Mouse (Mus musculus) embryo, embryonic 9.5 days (tissue): ENCODE measurements around the gene Utrn.

Source experiments
- DNase-seq: peaks from one replicate; pipeline ENCODE4 v3.0.0-alpha.2; 2017; ENCODE audit errors: extremely low spot score

Utrn gene

DNA sequence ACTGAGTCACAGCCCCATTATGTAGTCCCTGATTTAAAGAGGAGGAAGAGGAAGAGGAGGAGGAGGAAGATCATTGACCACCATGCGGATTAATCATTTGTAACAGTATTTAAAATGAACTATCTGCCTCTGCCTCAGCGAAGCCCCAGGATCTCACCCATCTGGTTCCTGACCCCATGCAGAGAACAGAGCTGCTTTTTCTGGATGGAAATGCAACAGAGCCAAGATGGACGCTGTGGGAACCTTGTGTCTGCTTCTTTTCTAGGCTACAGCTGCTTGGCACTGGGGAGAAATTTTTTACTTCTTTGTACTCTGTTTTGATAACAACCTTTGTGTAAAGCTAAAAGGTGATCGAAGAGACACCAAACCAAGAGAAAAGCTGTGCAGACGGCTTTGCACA is 137.7 kb downstream of the Utrn start:
- no peak for DNase-seq

GRCm38 (mm10) chr10:12729635-12730034 is 139.5 kb downstream of the Utrn start:
- DNase-seq, result no peak

- DNase-seq, result no peak
Measured at GRCm38 (mm10) chr10:12729033-12729432, 140.1 kb downstream of the Utrn start.

DNA sequence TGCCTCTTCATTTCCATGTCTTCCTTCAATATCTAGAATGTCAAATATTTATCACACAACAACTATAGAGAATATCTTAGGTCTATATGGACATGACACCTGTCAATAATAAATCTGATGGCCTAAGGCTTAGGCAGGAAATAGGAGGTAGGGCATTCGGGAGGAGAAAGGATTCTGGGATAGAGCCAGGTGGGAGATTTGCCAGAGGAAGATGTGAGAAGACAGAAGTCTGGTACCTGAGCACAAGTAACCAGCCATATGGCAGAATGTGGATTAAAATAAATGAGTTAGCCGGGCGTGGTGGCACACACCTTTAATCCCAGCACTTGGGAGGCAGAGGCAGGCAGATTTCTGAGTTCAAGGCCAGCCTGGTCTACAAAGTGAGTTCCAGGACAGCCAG is 141.3 kb downstream of the Utrn start:
- no peak for DNase-seq

DNA sequence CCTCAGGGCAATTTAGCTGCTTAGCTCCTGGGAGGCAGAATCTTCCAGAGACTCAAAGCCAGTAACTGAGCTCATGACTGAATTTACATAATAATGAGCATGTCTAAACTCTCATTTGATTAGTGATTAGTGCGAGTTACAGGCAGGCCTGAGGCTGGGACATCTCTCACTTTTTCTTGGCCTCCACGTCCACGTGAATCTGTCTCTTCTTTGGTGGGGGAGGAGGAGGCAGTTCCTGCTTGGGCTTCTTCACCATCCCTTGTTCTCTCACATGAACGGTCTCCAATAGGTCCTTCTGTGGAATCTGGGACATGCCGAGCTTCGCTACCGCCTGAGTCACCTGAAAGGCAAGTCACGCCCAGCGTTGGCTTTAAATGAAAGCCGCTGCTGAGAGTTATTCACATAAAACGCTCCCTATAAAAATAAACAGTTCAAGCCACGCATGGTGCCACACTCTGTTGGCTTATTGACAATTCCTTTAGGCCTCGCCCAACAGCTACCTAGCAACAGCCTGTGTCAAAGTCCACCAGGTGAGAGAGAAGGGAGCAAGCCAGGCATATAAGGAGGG is 143.0 kb downstream of the Utrn start:
- no peak for DNase-seq

GRCm38 (mm10) chr10:12724247-12725001 is 144.7 kb downstream of the Utrn start:
- no peak for DNase-seq

DNA sequence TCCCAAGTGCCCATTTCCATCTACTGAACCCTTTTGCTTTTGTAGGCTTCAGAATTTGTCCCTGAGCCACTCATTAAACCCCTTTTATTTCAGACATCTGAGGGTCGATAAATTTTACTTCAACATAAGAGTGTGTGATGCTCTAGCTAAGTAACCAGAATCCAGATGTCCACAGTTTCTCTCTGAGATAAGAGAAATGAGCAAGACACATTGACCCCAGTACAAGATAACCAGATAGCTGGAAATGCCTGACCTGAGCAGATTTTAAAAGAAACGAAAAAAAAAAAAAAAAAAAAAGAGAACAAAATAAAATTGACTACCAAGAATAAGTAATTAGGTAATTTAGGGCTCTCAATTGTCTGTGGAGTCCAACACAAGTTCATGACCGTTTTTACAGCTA is 145.9 kb downstream of the Utrn start:
- no peak for DNase-seq

DNA sequence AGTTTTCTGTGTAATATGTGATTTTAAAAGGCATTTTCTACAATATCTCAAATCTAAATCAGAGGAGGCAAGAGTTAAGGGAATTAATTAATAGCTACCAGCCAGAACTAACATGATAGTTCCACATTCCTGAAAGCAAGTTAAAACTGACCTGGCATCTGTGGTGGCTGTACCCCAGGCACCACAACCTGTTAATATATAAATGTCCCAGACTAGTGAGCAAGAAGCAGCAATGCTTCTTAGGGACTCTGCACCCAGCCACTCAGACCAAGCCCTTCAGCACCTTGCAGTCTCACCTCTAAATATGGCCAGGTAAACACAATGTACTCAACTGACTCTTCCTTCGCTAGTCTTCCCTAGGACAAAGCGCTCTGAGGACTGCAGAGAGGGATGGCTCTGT is 147.1 kb downstream of the Utrn start:
- DNase-seq, result no peak

- DNase-seq, result no peak
Measured at GRCm38 (mm10) chr10:12718386-12718785, 150.8 kb downstream of the Utrn start.

GRCm38 (mm10) chr10:12717381-12717780 is 151.8 kb downstream of the Utrn start:
- no peak for DNase-seq

- DNase-seq, result no peak
Measured at GRCm38 (mm10) chr10:12716657-12717327, 152.4 kb downstream of the Utrn start.

DNA sequence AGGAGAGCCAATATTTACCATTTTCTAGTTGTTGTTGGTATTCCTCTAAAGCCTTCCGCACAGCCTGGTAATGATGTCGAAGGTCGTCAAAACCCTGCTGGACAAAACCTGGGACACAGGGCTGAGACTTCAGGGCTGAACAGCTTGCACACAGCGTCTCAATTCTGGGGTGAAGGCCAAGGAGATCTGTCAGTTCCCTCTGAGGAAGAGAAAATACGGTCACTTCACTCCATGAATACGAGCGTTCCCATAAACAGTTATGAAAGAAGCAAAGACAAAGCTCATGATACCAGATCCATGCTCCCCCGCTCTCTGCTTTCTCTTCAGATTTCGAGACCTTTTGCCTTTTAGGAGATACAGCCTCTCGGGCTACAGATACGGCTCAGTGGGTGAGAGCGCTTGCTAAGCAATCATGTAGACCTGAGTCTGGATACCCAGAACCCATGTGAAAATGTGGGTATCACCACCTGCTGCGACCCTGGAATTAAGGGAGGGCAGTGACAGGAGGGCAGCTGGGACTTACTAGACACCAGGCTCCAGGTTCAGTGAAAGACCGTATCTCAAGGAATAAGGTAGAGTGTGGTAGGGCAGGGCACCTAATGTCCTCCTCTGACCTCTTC is 155.8 kb downstream of the Utrn start:
- no peak for DNase-seq

DNA sequence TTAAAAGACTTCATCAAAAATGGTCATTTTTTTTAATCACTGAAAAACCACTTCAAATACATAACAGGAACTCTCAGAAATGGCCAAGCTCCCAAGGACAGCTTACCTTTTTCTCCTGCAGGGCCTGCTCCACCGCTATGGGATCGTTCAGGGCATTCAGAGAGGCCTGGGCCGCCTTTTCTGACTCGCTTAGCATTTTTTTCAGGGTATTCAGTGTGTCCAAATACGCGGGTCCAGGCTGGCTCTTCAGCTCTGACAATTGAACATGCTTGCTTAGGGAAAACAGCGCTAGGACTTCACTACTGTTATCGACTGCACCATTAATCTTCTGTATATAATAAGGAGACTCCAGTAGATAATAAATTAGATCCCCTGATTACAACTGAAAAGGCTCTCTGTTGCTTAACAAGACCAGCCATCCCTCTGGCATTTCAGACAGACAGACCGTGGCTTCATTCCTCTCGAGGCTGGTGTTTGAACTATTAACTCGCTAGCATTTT is 157.8 kb downstream of the Utrn start:
- DNase-seq, result no peak

GRCm38 (mm10) chr10:12706516-12706915 is 162.6 kb downstream of the Utrn start:
- no peak for DNase-seq

- DNase-seq, result no peak
Measured at GRCm38 (mm10) chr10:12705990-12706389, 163.2 kb downstream of the Utrn start.

GRCm38 (mm10) chr10:12704290-12704689 is 164.9 kb downstream of the Utrn start:
- no peak for DNase-seq

- no peak for DNase-seq
Measured at GRCm38 (mm10) chr10:12703526-12703925, 165.6 kb downstream of the Utrn start.

DNA sequence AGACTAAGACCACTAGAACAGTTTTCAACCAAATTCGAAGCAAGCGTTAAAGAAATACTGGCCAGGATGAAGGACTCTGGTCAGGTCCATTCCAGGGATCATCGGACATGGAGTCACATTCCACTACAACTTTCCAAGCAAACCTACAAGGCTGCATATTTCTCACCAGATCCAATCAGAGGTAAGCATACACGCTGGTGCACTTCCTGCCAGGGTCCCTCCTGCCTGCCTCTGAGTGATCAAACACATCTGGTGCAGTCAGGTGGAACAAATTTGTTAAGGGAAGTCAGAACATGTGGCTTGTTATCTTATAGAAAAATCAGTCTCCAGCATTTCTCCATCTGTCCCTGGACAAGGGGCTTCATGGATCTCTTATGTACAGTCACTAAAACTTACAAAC is 167.0 kb downstream of the Utrn start:
- no peak for DNase-seq

GRCm38 (mm10) chr10:12701694-12702093 is 167.5 kb downstream of the Utrn start:
- no peak for DNase-seq

DNA sequence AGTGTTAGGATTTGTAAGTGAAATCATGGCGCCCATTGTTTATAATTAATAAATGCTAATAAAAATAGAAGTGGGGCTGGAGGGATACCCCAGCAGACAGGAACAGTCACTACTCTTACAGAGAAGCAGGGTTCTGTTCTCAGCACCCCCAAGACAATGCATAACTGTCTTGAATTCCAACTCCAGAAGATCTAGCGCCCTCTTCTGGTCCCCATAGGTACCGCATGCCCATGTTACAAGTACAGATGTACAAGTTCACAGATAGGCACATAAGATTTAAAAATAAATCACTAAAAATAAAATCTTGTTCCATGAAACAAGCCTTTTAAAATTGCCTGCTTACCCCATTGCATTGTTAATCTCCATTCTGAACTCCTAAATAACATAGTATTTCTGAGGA is 168.6 kb downstream of the Utrn start:
- DNase-seq, result no peak

- no peak for DNase-seq
Measured at GRCm38 (mm10) chr10:12697902-12698301, 171.3 kb downstream of the Utrn start.

GRCm38 (mm10) chr10:12696704-12697103 is 172.5 kb downstream of the Utrn start:
- DNase-seq, result no peak

DNA sequence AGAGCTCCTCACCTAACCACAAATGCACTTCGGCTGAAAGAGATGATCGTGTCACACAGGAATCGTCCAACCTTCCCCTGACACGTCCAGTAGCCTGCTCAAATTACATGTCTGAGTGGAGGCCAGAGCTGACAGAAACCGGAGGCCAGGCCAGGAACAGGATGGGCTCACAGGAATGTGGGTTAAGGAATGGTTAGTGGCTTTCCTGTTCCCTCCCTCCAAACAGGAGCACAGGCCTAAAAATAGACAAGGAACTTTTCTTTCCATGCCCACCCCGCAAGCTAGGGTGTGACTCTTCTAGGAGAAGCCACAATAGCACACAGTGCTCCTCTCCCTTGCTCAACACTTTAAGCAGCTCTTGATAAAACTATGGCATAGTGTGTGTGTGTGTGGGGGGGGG is 174.4 kb downstream of the Utrn start:
- DNase-seq, result peak; percentile 27
